Mouse (Mus musculus) G1E (cell line): ENCODE measurements around the gene Slc41a1.

Experiments used
- CTCF ChIP-seq: IDR thresholded peaks from 2 replicates; pipeline ENCODE4 v1.5.1; 2012; ENCODE audit warnings: low read depth, low read length, inconsistent platforms, mixed read lengths
- GATA2 ChIP-seq: IDR thresholded peaks from 2 replicates; pipeline ENCODE4 v1.6.1; 2012; ENCODE audit warnings: low read depth, low read length, inconsistent platforms, borderline replicate concordance
- POLR2AphosphoS5 ChIP-seq: IDR thresholded peaks from 2 replicates; pipeline ENCODE4 v1.6.1; 2012; ENCODE audit warnings: low read depth, low read length, inconsistent platforms; ENCODE audit not compliant: insufficient replicate concordance

- TF ChIP-seq POLR2AphosphoS5 (no peak), CTCF (no peak), GATA2 (no peak)
Observed at GRCm38 (mm10) chr1:131816886-131817285, 10.4 kb upstream of the Slc41a1 start.
